Mouse (Mus musculus): ENCODE results near the gene Foxj3. TPM values are rescaled to one million over a fixed set of nuclear protein-coding genes. Genes with fewer than 3 reads are reported as not detected.
A peak's percentile ranks its signal among the peaks of the same experiment; 100 is the strongest.
"Not testable (repeated sequence)": the region's sequence is repeated elsewhere in the genome, so short reads cannot be mapped to it uniquely, and the experiment has no call there.

Gene Foxj3
- polyA plus RNA-seq, 1 experiment: 9.7 TPM

DNA sequence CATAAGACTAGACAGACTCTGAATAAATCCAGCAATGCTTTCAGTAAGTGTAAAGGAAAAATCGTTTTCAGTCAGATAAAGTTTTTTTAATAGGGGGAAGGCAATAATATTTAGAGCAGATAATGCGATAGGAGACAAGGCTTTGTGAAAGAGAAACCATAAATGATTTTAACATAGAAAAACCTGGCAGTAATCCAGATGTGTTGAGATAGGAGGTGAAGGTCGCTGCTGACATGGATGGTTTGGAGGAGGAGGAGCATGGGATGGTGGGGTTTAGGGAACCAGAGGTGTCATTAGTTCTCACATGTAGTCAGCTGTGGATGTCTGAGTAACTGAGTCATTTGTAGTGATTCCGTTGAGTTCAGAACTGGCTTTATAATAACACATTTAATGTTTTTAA lies 77.9 kb downstream of the Foxj3 start:
- TF ChIP-seq CTCF (IDR thresholded peaks at IDR 0.05; ENCODE audit: control insufficient read depth, insufficient read depth, low read length) (no peak), POLR2A (IDR thresholded peaks at IDR 0.05; ENCODE audit: borderline replicate concordance, control insufficient read depth, low read depth, low read length) (no peak)
- no peak overlapping the region for H3K4me3 ChIP-seq (replicated peaks; ENCODE audit: control insufficient read depth, low read depth, low read length)
- H3K27ac ChIP-seq (ENCODE audit: control insufficient read depth, insufficient read depth, low read depth, low read length, poor library complexity): no peak overlapping the region
- no peaks in the 10 kb centered on the region; the same call in 1 of the 2 replicates for H3K4me1 ChIP-seq (ENCODE audit: control insufficient read depth, insufficient read depth, low read length)
- 57% methylated on average over 4 of the region's 4 CpGs for WGBS

DNA sequence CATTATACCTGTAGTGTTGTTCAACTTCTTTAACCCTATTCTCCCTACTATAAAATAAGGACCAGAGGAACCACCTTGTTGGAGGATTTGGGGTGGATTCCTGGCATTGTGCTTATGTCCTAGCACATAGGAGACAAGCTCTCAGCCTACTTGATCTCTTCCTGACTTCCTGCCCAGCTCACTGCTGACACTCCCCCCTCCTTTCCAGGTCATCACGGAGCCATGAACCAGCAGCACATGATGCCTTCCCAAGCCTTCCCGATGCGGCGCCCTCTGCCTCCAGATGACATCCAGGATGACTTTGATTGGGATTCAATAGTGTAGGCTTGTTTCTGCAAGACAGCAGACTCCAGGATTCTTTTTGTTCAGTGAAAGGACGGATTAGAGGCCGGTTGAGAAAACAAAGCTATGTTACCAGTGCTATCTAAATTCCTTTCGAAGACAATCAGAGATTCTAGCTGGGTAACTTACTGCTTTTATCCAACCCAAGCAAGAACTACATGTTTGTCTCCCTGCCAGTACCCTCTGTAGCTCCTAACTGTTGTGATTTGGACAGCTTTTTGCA lies 89.4 kb downstream of the Foxj3 start:
- WGBS: 88% methylated on average over 7 of the region's 7 CpGs
- no peak overlapping the region for H3K27ac ChIP-seq (ENCODE audit: control insufficient read depth, insufficient read depth, low read depth, low read length, poor library complexity)
- H3K4me1 ChIP-seq (ENCODE audit: control insufficient read depth, insufficient read depth, low read length): no peaks in the 10 kb centered on the region; the same call in 1 of the 2 replicates
- TF ChIP-seq CTCF (IDR thresholded peaks at IDR 0.05; ENCODE audit: control insufficient read depth, insufficient read depth, low read length): no peak
- no peak for TF ChIP-seq POLR2A (IDR thresholded peaks at IDR 0.05; ENCODE audit: borderline replicate concordance, control insufficient read depth, low read depth, low read length)
- no peak overlapping the region for H3K4me3 ChIP-seq (replicated peaks; ENCODE audit: control insufficient read depth, low read depth, low read length)

DNA sequence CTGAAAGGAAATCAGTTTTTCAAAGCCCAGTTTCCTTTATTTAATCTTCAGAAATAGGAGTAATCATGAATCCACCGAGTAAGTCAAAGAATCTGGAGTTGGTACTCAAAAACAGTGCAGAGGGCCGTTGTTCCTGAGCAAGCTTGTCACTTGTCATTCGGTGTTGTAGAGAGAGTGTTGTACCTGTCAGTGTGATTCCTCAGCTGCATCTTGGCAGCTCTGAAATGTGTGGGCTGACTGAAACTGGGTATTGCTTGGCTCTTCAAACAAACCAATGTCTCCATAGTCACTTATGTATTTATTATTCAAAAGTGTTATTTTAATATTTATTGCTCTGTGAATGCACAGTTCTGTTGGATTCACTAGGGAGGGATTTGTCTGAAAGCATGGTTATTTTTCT lies 90.1 kb downstream of the Foxj3 start:
- Histone ChIP-seq H3K27ac (ENCODE audit: control insufficient read depth, insufficient read depth, low read depth, low read length, poor library complexity) (no peak overlapping the region), H3K4me1 (ENCODE audit: control insufficient read depth, insufficient read depth, low read length) (no peaks in the 10 kb centered on the region; the same call in 1 of the 2 replicates), H3K4me3 (replicated peaks; ENCODE audit: control insufficient read depth, low read depth, low read length) (no peak overlapping the region)
- 88% methylated on average over 3 of the region's 3 CpGs for WGBS
- TF ChIP-seq CTCF (IDR thresholded peaks at IDR 0.05; ENCODE audit: control insufficient read depth, insufficient read depth, low read length) (no peak), POLR2A (IDR thresholded peaks at IDR 0.05; ENCODE audit: borderline replicate concordance, control insufficient read depth, low read depth, low read length) (no peak)

GRCm38 (mm10) chr4:119627317-119627716 lies 90.5 kb downstream of the Foxj3 start:
- Histone ChIP-seq H3K27ac (ENCODE audit: control insufficient read depth, insufficient read depth, low read depth, low read length, poor library complexity) (no peak overlapping the region), H3K4me3 (replicated peaks; ENCODE audit: control insufficient read depth, low read depth, low read length) (no peak overlapping the region), H3K4me1 (ENCODE audit: control insufficient read depth, insufficient read depth, low read length) (no peaks in the 10 kb centered on the region; the same call in 1 of the 2 replicates)
- TF ChIP-seq CTCF (IDR thresholded peaks at IDR 0.05; ENCODE audit: control insufficient read depth, insufficient read depth, low read length): no peak
- TF ChIP-seq POLR2A (IDR thresholded peaks at IDR 0.05; ENCODE audit: borderline replicate concordance, control insufficient read depth, low read depth, low read length): no peak
- WGBS: 90% methylated on average over 4 of the region's 4 CpGs

DNA sequence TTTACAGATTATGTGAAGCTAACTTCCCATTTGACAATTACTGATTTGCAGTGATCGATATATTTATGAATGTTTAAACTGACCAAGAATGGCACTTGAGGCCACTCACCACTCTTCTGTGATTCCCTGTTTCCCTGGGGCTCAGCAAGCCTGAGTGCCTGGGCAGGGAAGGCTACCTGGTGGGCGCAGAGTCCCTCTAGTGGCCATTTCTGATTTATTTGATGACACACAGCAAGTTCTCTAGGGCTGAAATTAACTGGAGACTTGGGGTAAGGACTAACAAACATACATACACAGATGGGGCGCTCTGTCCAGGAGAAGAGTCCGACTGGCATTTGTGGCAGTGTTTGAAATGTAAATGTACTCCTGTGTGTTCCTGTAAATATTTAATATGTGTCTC lies 91.6 kb downstream of the Foxj3 start:
- 83% methylated on average over 4 of the region's 4 CpGs for WGBS
- H3K4me3 ChIP-seq (replicated peaks; ENCODE audit: control insufficient read depth, low read depth, low read length); H3K4me1 ChIP-seq (ENCODE audit: control insufficient read depth, insufficient read depth, low read length); H3K27ac ChIP-seq (ENCODE audit: control insufficient read depth, insufficient read depth, low read depth, low read length, poor library complexity): not testable (repeated sequence)

DNA sequence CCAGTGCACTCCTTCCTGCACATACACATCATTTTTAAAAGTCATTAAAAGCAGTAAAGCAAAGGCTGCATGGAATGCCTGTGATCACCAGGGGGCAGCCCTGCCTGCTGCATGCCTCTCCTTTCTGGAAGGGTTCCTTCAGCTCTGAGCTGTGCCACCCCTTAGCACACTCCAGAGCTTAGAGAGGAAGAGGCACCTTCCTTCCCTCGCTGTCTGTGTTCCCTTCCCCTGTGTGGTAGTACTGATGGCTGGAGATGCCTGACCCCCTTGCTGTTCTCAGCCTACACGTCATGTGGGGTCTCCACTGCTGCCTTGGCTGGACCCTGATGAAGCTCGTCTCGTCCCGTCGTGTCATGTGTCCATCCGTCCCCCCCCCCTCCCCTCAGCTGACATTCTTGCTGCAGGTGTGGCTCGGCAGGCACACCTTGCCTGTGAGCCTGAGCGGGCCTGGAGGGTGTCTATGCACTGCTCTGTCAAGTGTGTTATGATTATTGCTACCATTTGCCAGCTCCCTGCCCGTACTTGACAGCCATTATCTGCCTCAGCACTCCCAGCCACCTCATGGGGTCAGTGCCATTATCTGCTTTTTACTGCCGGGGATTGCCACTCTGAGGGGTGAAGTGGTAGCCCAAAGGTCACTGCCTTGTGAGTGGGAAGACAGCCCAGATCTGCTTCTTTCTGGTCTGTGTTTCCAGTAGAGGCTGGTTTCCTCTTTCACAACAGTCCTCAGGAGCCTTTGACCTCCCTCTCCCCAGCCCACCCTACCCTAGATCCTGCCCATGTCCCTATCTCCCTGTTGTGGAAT lies 94.5 kb downstream of the Foxj3 start:
- Histone ChIP-seq H3K4me3 (replicated peaks; ENCODE audit: control insufficient read depth, low read depth, low read length) (no peak overlapping the region), H3K27ac (ENCODE audit: control insufficient read depth, insufficient read depth, low read depth, low read length, poor library complexity) (no peak overlapping the region), H3K4me1 (ENCODE audit: control insufficient read depth, insufficient read depth, low read length) (no peaks in the 10 kb centered on the region; the same call in 1 of the 2 replicates)
- WGBS: 59% methylated on average over 11 of the region's 11 CpGs
- no peak for TF ChIP-seq POLR2A (IDR thresholded peaks at IDR 0.05; ENCODE audit: borderline replicate concordance, control insufficient read depth, low read depth, low read length)
- peak; percentile 61 for TF ChIP-seq CTCF (IDR thresholded peaks at IDR 0.05; ENCODE audit: control insufficient read depth, insufficient read depth, low read length)

DNA sequence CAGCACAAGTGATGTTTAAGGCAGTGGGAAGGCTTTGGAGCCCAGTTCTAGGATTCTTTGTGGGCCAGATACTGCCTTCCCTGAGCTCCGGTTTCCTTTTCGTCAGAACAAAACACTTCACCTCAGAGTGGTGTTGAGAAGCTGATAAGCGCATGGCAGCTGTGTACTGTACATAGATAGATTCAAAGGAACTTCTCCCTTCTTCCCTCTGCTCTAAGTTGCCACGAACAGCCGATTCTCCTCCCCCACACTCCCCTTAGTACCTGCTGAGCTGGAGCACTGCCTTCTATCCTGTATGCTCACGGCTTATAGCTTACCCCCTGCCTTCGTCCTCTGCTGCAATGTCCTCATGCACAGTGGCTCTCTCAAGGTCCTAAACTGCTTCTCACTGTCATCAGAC lies 95.9 kb downstream of the Foxj3 start:
- H3K27ac ChIP-seq (ENCODE audit: control insufficient read depth, insufficient read depth, low read depth, low read length, poor library complexity): no peak overlapping the region
- no peak for TF ChIP-seq POLR2A (IDR thresholded peaks at IDR 0.05; ENCODE audit: borderline replicate concordance, control insufficient read depth, low read depth, low read length)
- no peak for TF ChIP-seq CTCF (IDR thresholded peaks at IDR 0.05; ENCODE audit: control insufficient read depth, insufficient read depth, low read length)
- no peak overlapping the region for H3K4me3 ChIP-seq (replicated peaks; ENCODE audit: control insufficient read depth, low read depth, low read length)
- H3K4me1 ChIP-seq (ENCODE audit: control insufficient read depth, insufficient read depth, low read length): no peaks in the 10 kb centered on the region; the same call in 1 of the 2 replicates
- WGBS: 58% methylated on average over 7 of the region's 7 CpGs

GRCm38 (mm10) chr4:119633342-119633741 lies 96.5 kb downstream of the Foxj3 start:
- H3K27ac ChIP-seq (ENCODE audit: control insufficient read depth, insufficient read depth, low read depth, low read length, poor library complexity): no peak overlapping the region
- 49% methylated on average over 7 of the region's 7 CpGs for WGBS
- H3K4me1 ChIP-seq (ENCODE audit: control insufficient read depth, insufficient read depth, low read length): no peaks in the 10 kb centered on the region; the same call in 1 of the 2 replicates
- H3K4me3 ChIP-seq (replicated peaks; ENCODE audit: control insufficient read depth, low read depth, low read length): no peak overlapping the region
- TF ChIP-seq POLR2A (IDR thresholded peaks at IDR 0.05; ENCODE audit: borderline replicate concordance, control insufficient read depth, low read depth, low read length) (no peak), CTCF (IDR thresholded peaks at IDR 0.05; ENCODE audit: control insufficient read depth, insufficient read depth, low read length) (no peak)
